Mouse (Mus musculus) ES-Bruce4 (cell line): ENCODE results near the gene Jmjd1c. TPM values are rescaled to one million over a fixed set of nuclear protein-coding genes. Genes with fewer than 3 reads are reported as not detected.

Experiments used
- H3K27ac ChIP-seq: 2 replicates; pipeline ENCODE4 v1.5.1; 2012; ENCODE audit warnings: low read length, inconsistent platforms; ENCODE audit not compliant: insufficient read depth
- H3K27me3 ChIP-seq: 2 replicates; pipeline ENCODE4 v1.6.1; 2012; ENCODE audit warnings: mild to moderate bottlenecking, low read length, inconsistent platforms; ENCODE audit not compliant: control insufficient read depth, poor library complexity, insufficient read depth, severe bottlenecking
- H3K36me3 ChIP-seq: 2 replicates; pipeline ENCODE4 v1.6.1; 2012; ENCODE audit warnings: inconsistent platforms, mild to moderate bottlenecking, low read length, moderate library complexity; ENCODE audit not compliant: control insufficient read depth, poor library complexity, insufficient read depth, severe bottlenecking
- H3K4me1 ChIP-seq: one replicate; pipeline ENCODE4 v1.8.1; 2011; ENCODE audit warnings: low read length; ENCODE audit not compliant: control insufficient read depth, insufficient read depth
- H3K4me3 ChIP-seq: 2 replicates; pipeline ENCODE4 v1.5.1; 2011; ENCODE audit warnings: low read depth, mild to moderate bottlenecking, low read length
- H3K9ac ChIP-seq: 2 replicates; pipeline ENCODE4 v1.6.1; 2012; ENCODE audit warnings: low read depth, mild to moderate bottlenecking, inconsistent platforms; ENCODE audit not compliant: poor library complexity, severe bottlenecking
- H3K9me3 ChIP-seq: replicated peaks from 2 replicates; pipeline ENCODE4 v1.6.1; 2012; ENCODE audit warnings: mild to moderate bottlenecking, low read length, inconsistent platforms; ENCODE audit not compliant: control insufficient read depth, poor library complexity, insufficient read depth, severe bottlenecking
- CTCF ChIP-seq: IDR thresholded peaks from one replicate; pipeline ENCODE4 v1.8.1; 2011; ENCODE audit warnings: low read depth, low read length
- EP300 ChIP-seq: IDR thresholded peaks from 2 replicates; pipeline ENCODE4 v1.6.1; 2011; ENCODE audit warnings: low read depth, low read length; ENCODE audit not compliant: insufficient read depth
- POLR2A ChIP-seq: IDR thresholded peaks from one replicate; pipeline ENCODE4 v1.8.1; 2011; ENCODE audit warnings: low read length; ENCODE audit not compliant: insufficient read depth
- polyA plus RNA-seq: library from polyadenylated mRNA; stranded (reverse); fragments of >200 nt; gene quantifications from 2 replicates; pipeline ENCODE4 v1.2.4, GENCODE M21; 2011; ENCODE audit warnings: low read depth; ENCODE audit not compliant: missing spikeins, insufficient read depth, insufficient read length

Jmjd1c gene
- polyA plus RNA-seq, 1 experiment, result 141 TPM

DNA sequence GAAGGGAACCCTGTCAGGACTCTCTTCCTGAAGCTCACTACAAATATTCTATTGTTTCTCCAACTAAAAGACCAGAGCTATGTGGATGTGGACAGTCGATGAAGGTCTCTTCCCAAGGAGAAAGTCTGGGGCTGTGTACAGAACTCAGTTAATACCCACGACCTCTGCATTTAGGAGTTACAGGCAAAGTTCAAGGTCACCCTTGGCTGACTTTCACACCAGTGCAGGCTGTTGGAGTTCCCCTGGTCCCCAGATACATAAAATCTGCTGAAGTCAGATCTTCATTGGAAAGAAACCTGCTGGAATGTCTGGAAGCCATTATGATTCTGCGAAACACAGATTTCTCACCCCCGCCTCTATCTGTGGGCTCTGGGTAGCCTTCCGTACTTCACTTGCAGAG is 44.5 kb upstream of the Jmjd1c start:
- peaks cover 6% of the 10 kb centered on the region for H3K4me1 ChIP-seq

DNA sequence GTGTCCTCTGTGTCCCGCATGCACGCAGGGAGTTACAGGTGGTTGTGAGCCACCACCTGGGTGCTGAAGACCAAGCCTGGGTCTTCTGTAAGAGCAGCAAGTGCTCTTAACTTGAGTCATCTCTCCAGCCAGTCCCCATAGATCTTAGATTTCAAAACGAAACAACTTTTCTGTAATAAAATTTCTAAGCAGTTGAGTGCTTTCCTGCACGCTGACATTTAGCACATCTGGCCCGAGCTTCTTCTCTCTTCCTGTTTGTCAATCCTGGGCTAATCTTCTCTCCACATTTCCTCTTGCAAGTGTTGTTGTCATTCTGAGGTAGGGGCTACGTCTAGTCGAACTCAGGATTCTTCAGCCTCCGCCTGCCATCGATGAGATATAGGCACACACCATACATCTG is 43.5 kb upstream of the Jmjd1c start:
- H3K27me3 ChIP-seq, result no peaks in the 10 kb centered on the region

More for the DNA sequence above, 44.5 kb upstream of the Jmjd1c start:
- H3K27me3 ChIP-seq, result no peaks in the 10 kb centered on the region
- H3K4me3 ChIP-seq, result no peak overlapping the region
- no peak overlapping the region for H3K9ac ChIP-seq
- no peaks in the 10 kb centered on the region for H3K36me3 ChIP-seq
- H3K27ac ChIP-seq, result no peak overlapping the region
- no peaks in the 10 kb centered on the region for H3K9me3 ChIP-seq
- no peak for TF ChIP-seq POLR2A
- TF ChIP-seq EP300, result no peak
- TF ChIP-seq CTCF, result no peak

DNA sequence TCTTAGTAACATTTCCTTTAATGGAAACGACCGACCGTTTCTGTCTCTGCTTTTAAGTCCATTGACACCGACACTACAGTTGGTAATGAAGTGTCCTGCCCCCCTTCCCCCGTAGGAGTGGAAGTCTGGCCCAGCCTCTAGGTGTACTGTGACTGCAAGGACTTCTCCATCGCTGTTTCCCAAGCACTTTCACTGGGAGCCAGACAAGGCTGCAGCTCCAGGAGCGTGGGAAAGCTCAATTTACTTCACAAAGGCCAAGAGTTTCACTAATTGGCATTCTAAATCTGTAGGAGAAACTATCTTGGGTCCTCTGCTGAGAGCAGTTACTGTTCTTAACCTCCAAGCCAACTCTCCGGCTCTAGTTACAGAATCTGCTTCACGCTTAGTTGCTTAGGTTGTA is 42.5 kb upstream of the Jmjd1c start:
- no peaks in the 10 kb centered on the region for H3K36me3 ChIP-seq
- no peak overlapping the region for H3K27ac ChIP-seq
- H3K4me3 ChIP-seq, result no peak overlapping the region
- TF ChIP-seq CTCF (no peak), EP300 (0 out of 2 replicates have a peak, but pooled peaks have one; percentile 47)
- no peak overlapping the region for H3K9ac ChIP-seq
- no peaks in the 10 kb centered on the region for H3K9me3 ChIP-seq
- no peaks in the 10 kb centered on the region for H3K27me3 ChIP-seq
- no peaks in the 10 kb centered on the region for H3K4me1 ChIP-seq

More for the DNA sequence above, 43.5 kb upstream of the Jmjd1c start:
- Histone ChIP-seq H3K9me3 (no peaks in the 10 kb centered on the region), H3K36me3 (no peaks in the 10 kb centered on the region), H3K27ac (no peak overlapping the region), H3K4me1 (peaks cover 6% of the 10 kb centered on the region), H3K4me3 (no peak overlapping the region), H3K9ac (no peak overlapping the region)
- TF ChIP-seq POLR2A, result no peak
- TF ChIP-seq EP300, result no peak
- no peak for TF ChIP-seq CTCF

DNA sequence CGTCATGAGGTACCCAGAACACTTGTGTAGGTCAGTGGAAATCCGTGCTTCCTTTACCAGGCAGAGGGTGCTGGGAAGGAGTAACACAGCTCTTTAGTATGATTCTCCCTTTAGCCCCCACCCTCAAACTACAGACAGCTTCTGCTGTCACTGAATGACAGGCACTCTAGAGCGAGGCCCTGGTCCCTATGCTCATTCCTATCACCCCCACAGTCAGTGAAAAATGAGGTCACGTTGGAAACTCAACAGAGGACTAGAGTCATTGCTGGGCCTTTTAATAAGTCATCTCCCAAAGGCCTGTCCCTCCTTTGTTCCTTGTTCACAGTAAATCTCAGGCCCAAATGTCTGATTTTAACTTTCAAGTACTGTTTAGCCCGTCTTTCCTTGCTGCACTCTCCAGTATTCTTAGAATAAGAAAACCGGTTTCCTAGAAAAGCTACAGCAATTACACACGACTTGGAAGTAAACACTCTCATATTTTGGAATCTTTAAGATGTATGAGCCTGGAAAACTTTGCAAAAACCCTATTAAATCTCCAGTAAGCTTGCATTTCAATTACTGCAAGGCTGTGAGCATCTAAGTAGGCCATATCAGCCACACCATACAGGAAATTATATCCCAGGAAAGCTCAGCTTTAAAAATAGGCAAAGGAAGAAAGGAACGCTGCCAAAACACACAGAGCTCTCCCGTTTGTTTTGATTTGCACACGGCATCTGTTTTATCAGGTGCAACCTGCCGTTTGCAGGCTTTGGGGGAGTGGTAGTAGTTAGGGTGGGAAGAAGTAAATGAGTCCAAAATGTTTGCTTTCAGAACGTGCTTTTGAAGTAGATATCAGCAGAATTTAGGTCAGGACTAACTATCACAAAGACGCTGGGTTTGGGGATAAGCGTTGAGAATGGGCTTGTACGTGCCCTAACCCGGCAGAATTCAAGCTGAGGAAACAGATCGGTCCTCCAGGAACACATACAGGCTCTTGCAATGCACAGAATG is 39.8 kb upstream of the Jmjd1c start:
- no peaks in the 10 kb centered on the region for H3K27me3 ChIP-seq
- TF ChIP-seq CTCF, result no peak
- no peak for TF ChIP-seq POLR2A
- TF ChIP-seq EP300, result no peak
- H3K27ac ChIP-seq, result no peak overlapping the region
- H3K36me3 ChIP-seq, result no peaks in the 10 kb centered on the region
- H3K9ac ChIP-seq, result no peak overlapping the region
- H3K4me1 ChIP-seq, result peaks cover under 1% of the 10 kb centered on the region
- no peak overlapping the region for H3K4me3 ChIP-seq
- H3K9me3 ChIP-seq, result no peaks in the 10 kb centered on the region

DNA sequence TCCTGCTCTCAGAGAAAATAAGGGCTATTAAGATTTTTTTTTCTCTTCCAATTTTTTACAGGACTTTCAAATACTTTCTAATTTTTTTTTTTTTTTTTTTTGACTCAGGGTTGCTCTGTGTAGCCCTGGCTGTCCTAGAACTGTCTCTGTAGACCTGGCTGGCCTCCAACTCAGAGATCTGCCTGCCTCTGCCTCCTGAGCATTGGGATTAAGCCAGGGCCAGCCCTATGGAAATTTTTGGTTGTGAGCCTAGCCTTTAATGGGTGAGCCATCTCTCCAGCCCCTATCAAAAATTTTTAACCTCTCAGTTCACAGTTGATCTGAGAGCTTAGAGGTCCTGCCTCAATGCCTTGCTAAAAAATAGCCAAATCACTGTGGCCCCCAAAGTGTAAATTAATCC is 38.7 kb upstream of the Jmjd1c start:
- Histone ChIP-seq H3K9me3 (no peaks in the 10 kb centered on the region), H3K36me3 (no peaks in the 10 kb centered on the region), H3K4me1 (peaks cover 2% of the 10 kb centered on the region), H3K4me3 (no peak overlapping the region), H3K27ac (no peak overlapping the region), H3K9ac (no peak overlapping the region), H3K27me3 (no peaks in the 10 kb centered on the region)
- TF ChIP-seq EP300, result no peak
- no peak for TF ChIP-seq POLR2A
- no peak for TF ChIP-seq CTCF

DNA sequence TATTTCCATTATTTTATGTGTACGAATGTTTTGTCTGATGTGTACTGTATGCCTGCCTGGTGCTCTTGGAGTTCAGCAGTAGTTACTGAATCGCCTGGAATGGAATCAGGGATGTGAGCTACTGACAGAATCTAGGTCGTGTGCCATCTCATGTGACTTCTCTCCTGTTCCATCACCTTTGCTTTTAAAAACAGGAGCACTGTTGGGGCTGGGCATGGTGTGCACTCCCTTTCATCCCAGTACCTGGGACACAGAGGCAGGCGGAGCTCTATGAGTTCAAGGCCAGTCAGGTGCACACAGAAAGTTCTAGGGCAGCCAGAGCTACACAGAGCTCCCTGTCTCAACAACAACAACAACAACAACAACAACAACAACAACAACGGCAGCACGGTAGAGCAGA is 38.2 kb upstream of the Jmjd1c start:
- H3K9me3 ChIP-seq, result no peaks in the 10 kb centered on the region
- no peaks in the 10 kb centered on the region for H3K27me3 ChIP-seq
- no peak overlapping the region for H3K9ac ChIP-seq
- peaks cover 2% of the 10 kb centered on the region for H3K4me1 ChIP-seq
- H3K36me3 ChIP-seq, result no peaks in the 10 kb centered on the region
- TF ChIP-seq CTCF (no peak), POLR2A (no peak), EP300 (no peak)
- no peak overlapping the region for H3K27ac ChIP-seq
- no peak overlapping the region for H3K4me3 ChIP-seq
